Mouse (Mus musculus) adrenal gland, adult 2 months (tissue): ENCODE measurements around the gene Lrrfip1. TPM values are rescaled to one million over a fixed set of nuclear protein-coding genes. Genes with fewer than 3 reads are reported as not detected.

Experiments
- DNase-seq: peaks from one replicate; pipeline ENCODE4 v3.0.0; 2021
- polyA plus RNA-seq: library from polyadenylated mRNA; depleted of rRNA; stranded (reverse); fragments of >200 nt; gene quantifications from 2 replicates; pipeline ENCODE4 v1.2.3, GENCODE M21; 2012
- total RNA-seq, 2 experiments: library from RNA; stranded (reverse); gene quantifications; 2 replicates each; pipeline ENCODE4 v1.2.3; 2021

Gene Lrrfip1
- total and polyA plus RNA-seq, 3 experiments = 9.4 to 63.4 (median 63.2) TPM

DNA sequence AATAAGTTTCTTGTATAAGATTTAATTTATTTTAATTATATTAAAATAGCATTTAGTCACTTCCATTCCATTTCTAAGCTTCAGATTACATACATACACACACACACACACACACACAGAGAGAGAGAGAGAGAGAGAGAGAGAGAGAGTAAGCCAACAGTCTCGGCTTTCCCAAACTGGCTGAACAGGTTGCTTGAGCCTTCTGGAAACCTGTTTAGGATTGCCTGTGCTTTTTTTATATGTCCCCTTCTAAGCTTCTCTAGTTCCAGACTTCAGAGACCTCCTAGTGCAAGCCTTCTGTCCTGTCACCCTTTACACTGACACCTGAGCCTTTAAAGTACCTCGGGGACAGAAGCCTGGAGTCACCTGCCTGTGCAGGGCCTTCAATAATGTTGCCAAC lies 87.1 kb downstream of the Lrrfip1 start:
- no peak for DNase-seq

DNA sequence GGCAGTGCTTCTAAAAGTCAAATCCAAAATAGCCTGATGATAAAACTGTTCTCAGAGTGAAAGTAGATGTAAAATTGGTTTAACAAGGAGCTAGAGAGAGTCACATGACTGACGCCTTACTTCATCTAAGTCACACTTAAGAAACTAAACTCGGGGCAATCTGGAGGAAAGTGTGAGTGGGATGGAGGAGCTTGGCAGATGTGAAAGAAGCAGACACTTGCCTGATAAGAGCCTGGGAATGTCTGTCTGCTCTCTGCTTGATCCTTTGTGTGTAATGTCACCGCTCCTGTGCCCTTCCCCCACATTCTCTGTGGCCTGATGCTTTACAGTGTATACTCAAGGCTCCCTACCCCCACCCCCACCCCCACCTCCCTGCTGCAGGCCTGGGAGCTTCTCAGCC lies 87.8 kb downstream of the Lrrfip1 start:
- DNase-seq = no peak

DNA sequence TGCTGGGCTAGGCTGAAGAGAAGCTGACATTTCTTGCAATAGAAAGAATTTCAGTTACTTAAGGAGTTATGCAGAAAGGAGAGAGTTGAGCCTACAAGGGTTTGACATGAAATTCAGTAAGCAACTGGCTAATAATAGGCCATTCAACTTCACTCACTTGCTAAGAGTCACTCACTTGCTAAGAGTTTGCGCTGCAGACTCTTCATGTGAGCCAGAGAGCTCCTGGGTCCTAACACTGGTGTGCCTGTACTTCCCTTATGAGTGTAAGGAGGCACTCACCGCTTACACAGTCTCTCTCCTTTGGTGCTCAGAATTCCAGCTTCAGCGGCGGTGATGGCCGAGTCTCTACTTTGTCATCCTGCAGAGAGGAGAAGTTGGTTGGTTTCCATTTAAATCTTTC lies 88.2 kb downstream of the Lrrfip1 start:
- DNase-seq = no peak

DNA sequence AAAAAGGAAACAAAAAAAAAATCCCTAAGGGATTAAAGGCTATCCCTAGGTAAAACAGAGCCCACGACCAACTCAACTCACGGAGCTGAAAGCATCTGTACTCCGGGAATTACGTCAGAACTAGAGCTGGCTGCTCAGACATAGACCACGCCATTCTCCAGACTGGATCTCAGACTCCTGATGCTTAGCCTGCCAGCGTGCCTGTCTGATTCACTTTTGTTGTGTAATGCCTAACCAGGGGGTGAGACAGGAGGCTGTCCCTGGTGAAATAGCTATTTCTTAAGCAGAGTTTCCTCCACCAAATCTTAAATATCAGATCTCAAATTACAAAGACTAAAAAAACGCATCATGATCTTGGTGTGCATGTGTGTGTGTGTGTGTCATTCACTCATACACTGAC lies 89.5 kb downstream of the Lrrfip1 start:
- DNase-seq = peak; percentile 39

DNA sequence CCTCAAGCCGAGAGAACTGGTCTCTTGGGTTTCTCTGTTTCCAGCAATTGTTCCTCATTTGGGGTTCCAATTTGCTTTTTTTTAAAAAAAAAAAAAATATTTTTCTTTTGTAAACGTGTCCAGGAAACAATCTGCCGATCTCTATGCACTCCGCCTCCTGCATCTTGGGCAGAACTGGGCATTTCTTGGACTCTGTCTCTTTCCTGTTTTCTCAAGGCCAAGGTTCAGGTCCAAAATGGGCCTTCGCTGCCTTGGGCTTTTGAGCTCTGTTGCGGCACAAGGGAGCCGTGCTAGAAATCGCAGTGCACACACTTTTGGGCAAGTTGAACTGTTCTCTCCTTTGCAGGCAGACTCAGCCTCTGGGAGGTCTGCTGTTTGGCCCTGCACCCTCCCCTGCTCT lies 90.4 kb downstream of the Lrrfip1 start:
- no peak for DNase-seq

DNA sequence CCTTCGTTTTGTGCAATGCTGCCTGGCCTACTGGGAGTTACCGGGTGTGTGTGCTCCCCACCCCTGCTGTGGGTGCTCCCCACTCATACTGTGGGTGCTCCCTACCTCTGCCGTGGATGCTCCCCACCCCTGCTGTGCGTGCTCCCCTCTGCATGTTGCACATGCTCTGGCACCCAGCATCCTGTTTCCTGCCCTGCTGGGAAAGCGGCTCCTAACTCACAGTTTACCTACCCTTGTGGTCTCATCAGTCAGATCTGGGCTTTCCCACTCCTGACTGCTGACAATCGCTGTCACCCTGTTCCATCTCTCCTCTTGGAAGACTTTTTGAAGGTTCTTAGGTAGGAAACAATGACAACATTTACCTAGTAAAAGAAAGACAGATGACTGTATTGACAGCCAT lies 91.9 kb downstream of the Lrrfip1 start:
- no peak for DNase-seq

DNA sequence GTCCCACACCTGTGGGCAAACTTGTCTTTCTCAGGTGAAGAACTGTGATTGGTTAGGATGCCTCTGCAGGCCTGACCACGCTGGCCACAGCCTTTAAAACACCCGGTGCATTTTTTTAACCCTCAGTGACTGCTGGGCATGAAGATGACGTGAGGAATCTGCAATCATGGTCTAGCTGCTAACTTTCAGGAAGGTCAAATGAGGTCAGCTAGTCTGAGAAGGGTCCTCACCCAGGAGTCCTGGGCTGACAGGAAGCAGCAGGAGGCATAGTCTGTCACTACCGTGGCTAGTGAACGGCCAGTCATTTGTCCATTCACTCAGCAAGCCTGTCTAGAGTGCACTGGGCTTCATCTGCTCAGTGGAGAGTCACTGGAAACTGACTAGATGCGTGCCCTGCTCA lies 93.9 kb downstream of the Lrrfip1 start:
- no peak for DNase-seq

DNA sequence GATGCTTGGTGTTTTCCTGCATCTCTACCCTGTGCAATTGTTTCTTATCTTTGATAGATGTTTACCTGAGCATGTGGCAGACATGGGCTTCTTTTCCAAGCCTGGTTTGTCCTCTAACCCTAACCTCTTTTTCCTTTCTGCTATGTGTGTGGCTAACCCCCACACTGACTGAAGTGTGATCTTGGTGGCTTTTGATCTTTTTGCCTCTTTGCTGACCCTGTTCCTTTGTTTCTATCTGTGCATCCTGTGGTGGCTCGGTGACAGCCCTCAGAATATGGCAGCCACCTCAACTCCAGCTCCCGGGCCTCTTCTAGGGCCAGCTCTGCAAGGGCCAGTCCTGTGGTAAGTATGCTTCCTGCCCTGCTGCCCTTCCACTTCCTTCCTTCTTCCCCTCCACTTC lies 94.8 kb downstream of the Lrrfip1 start:
- DNase-seq = no peak

DNA sequence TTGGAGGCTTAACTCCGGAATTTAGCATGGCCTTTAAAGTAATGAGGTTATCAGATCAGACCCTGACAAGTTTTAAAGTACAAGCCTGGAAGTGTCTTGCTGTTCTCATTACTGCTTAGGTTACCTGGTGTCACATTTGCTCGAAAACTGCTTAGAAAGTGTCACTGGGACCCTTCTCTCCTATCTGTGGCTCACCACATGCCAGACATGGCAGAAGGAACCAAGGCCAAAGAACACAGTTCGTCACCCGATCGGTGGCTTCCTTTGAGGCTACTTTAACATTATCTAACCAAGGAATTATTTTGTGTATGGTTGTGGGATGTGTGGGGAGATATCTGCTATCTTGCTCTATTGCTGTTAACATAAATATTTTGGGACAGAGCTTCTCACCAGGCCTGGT lies 95.5 kb downstream of the Lrrfip1 start:
- no peak for DNase-seq

DNA sequence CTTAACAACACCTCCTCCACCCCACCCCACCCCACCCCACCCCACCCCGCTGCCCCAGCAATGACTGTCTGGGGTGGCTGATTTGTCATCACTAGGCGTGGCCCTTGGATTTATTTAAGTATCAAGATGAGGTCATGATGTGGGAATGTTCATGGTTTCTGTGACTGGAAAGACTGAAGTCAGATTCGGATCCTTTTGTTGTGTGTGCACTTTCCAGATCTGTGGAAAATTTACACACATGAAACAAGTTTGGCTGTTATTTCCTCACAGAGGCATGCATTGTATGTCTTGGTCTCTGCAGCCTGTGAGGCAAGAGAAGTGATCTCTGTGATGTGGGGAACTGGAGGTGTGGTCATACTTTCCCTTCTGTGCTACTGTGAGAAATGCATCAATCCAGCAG lies 96.7 kb downstream of the Lrrfip1 start:
- DNase-seq = peak; percentile 42

DNA sequence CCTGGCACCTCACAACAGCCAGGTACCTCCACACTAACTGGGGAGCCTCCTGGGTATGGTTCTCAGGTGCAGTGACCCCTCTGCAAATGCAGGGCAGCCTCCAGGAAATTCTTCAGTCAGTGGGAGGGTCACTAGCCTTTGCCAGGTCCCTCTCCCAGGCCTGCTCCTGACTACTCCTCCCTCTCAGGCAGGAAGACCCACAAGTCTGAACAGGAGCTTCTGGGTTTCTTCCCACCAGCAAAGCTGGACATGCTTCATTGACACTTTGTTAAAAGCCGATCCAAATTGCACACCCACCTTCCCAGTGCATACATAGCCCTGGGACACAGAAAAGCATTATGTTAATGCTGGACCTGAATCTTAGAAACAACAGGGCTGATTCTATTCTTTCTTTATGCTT lies 97.3 kb downstream of the Lrrfip1 start:
- DNase-seq = no peak

DNA sequence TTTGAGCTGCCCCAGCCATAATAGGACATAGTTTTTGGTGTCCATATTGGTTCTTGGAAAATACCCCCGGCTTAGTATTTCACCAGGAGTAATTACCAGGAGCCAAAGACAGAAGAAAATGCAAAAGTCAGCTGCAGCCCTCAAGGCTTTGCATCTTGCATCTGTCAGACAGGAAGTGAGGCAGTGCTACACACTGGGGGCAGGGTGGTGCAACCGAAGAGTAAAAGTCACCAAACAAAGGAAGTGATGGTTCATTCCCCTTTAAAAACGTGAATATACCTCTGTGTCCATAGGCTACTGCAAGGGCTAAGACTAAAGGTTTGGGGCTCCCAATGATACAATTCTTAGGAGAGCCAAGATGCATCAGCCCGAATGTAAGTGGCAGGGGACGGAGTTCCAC lies 98.0 kb downstream of the Lrrfip1 start:
- DNase-seq = no peak

DNA sequence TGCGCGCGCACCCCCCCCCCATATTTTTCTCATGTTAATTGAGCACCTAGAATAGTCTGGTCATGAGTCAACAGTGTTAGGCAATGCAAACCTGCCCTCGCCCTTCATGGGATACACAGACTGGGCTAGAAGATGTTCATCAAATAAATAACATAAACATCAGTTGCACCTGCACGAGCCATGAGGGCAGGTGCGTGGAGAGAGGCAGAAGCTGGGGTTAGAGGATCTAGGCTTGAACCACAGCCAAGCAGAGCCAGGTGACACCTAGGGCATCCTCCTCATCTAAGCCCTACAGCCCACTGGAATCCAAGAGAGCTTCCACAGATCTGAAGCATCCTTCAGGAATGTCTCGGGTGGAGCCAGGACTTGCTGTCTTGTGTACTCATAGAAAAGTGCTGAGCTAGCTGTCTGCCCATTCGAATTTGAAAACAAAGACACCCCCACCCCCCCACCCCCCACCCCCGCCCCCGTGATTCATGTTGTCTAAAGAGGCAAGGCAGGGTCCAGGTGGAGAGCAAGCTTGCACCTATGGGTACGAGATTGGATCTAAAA lies 98.8 kb downstream of the Lrrfip1 start:
- no peak for DNase-seq

DNA sequence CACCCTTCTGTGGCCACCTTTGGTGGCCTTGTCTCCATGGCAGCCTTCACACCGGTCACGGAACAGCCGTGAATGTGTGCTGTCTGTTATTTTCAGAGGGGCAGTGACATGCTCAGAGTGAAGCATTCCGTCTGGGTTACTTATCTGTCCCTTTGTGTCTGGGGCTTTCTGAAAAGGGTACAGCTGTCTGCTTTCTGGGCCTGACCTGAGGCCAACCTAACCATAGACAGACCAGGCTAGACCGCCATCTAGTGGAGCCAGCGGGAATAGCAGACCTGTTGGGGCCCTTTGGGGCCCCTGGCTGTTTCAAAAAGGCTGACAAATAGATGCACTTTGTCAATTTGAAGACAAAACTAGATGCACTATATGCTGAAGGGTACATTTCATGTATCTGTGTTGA lies 100.3 kb downstream of the Lrrfip1 start:
- DNase-seq = peak; percentile 74

DNA sequence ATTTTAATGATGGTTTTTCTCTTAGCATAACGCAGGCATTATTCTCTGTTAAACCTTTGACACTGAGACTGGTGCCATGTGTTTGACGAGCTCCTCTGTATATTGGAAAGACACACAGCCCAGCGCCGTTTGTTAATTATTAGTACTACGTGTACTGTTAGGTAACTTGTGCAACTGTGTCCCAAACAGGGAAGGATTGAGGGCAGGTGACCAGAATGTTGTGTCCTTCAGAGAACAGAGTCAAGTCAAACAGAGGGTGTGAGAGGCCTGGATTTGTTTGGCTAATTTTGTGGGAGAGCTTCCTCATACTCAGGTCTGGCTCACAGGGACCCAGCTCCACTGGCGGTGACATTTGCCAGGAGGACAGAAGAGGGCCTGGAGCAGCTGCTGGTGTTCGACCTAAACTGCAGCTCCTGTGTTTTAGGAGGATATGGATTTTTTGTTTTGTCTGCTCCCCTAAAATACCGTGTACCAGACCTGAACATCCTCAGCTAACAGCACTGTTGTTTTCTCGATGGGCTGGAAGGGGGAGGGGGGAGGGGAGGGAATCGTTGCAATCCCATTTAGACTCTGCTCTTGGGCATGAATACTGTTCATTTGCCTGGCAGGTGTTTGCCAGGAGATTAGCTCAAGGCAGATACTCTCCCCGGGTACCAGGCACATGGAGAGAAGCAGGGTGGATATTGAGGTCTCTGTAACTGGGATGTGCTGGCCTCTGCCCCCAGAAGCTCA lies 103.3 kb downstream of the Lrrfip1 start:
- no peak for DNase-seq

DNA sequence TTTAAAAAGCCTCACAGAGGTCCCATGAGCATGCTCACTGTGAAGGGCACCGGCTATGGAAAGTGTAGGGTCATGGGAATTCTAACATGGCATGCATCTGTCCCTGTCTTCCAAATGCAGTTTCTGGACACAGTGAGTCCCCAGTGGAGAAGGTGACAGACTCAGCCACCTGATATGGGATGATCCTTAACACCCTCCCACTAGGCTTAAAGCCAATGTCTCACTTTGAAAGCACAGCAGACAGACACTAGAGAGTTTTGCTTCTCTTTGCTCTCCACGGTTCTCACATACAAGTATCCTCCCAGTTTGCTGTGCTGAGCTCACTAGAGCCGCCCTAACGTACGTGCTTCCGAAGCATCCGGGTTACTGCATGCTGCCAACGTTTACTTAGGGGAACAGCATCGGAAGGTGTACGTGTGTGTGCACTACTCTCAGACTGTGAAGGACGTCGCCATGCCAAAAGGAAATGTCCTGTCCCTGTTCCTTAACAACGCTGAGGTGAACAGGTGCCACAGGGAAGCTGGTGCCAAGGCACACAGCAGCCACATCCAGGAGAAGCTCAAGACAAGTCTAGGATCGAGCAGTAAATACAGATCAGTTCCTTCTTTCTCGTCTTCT lies 104.9 kb downstream of the Lrrfip1 start:
- DNase-seq = no peak

DNA sequence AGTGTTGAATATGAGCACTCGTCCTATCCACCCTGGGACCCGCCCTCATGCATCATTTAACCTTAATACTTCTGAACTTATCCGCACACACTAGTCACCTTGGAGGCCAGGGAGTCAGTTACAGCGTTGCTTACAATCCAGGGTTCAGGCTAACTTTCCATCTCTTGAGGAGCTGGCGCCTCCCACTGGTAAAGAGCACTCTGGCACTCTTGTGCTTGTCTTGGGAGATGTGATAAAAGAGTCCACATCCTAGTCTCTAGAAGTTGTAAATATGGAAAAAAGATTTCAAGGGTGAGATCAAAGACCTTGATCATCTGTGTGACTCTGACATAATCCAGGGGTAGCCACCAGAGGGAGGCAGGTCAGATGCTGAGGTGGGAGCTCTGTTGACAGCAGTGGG lies 109.0 kb downstream of the Lrrfip1 start:
- no peak for DNase-seq

DNA sequence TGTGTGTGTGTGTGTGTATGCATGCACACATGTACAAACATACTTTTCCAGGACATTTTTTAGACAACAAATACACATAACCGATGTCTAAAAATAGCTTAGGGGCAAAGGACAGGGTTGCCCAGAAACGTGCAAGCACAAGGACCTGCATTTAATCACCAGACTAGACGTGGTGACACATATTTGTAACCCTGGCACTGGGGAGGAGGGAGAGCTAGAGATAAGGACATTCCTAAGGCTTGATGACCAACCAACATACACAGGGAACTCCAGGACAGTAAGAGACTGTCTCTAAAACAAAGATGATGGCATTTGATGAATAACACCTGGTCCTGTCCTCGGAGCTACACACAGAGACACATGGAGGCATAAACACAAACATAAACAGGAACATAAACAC lies 110.8 kb downstream of the Lrrfip1 start:
- peak; percentile 71 for DNase-seq

DNA sequence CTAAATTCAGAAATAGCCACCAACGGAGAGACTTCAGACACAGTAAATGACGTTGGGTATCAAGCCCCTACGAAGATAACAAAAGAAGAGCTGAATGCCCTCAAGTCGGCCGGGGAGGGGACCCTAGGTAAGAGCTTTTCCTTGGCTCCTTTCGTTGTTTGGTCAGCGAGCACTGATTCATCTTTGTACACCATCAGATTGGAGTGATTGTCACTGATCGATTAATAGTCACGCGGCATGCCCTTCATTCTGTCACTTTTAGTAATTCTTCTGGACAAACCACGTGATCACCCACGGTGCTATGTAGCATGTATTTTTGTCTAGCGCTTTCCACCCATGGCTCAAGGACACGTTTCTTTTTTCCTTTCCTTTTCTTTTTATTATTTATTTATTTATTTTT lies 113.6 kb downstream of the Lrrfip1 start:
- DNase-seq = no peak

DNA sequence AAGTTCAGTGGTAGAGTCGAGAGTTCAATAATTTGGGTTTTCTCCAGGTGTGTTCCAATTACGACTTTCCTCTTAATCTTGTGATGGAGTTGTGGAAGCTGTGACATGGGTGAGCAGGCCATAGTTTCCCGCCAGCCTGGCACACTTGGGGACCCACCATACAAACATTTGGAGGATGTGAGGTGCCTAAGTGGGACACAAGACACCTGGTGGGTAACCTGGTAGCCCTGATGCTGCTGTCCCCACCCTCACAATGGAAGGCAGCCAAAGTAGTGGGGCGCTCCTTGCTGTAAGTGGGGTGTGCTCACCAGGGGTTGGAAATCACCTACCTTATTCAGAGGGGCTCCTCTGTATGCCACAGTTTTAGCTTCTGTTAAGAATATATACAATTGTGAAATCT lies 114.1 kb downstream of the Lrrfip1 start:
- DNase-seq = no peak

DNA sequence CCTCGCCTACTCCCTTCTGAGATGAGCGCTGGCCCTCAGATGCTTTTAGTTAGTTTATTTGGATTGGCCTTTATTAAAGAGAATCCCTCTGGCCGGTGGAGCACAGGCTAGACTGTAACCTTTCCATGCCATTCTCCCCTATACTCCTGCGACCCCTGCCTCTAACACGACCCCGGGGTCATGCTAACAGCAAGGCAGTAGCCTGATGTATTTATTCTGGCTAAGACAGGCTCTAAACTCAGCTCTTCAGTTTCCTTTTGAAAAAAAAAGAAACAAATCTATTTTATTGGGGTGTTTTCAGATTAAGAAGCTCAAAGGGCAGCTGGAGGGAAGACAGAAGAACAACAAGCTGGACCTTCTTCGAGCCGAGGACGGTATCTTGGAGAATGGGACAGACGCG lies 123.6 kb downstream of the Lrrfip1 start:
- no peak for DNase-seq

DNA sequence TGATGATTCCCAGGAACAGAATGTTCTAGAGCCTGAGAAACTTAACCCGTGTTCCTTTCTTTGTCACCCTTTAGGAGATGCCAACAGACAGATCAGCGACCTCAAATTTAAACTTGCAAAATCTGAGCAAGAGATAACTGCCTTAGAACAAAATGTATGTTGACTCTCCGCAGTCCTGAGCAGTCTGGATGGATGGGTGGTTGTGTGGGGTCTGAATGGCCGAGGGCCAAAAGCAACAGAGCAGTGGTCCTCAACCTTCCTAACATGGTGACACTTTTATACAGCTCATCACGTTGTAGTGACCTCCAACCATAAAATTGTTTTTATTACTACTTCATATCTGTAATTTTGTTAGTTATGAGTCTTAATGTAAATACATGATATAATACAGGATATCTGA lies 124.5 kb downstream of the Lrrfip1 start:
- no peak for DNase-seq

DNA sequence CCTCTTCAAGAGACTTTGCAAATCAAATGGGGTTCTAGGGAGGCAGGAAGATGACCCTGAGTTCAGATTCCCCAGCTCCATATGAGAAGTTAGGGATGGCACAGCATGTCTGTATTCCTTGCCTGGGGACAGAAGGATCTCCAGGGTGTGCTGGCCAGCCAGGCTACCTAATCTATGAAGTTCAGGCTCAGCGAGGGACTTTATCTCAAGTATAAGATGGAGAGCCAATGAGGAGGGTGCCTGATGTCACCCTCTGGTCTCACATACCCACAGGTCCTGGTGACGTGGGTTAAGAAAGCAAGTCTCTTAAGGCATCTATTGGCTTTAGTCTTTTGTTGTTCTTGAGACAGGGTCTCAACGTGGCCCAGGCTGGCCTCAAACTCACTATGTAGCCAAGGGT lies 124.9 kb downstream of the Lrrfip1 start:
- no peak for DNase-seq

DNA sequence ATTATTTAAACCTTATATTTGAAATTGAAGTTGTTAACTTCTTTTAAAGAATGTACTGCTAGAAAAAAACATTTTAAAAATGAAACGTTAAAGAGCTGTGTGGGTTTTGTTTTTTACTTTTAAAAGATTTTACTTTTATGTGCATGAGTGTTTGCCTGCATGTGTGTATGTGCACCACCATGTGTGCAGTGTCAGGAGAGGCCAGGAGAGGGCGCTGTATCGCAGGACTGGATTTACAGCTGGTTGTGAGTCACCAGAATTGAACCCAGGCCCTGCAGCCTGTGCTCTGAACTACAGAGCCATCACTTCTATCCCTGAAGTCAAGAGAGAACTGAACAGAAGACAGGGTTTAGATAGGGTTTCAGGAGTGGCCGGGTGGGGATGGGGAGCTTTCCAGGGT lies 130.3 kb downstream of the Lrrfip1 start:
- no peak for DNase-seq
